In genomic region chr7:144132699-144133387, GRCm38 (mm10) we compare ENCODE assay signal across 11 mouse cellular contexts.
DNase-seq lines count a peak whose midpoint lies in the region; ATAC-seq lines count a peak whose summit lies in the region.
"Had no signal": no experiment of that assay in that cellular context is flagged by ENCODE, and none has a peak within 500 bp of the region (broad histone marks: within the 10 kb centered on the region; RNA-seq: fewer than 3 reads in every experiment).

No protein-coding gene starts in this region.

- H3K4me2 ChIP-seq in hindbrain, embryonic 15.5 days = peak overlapping the region; percentile 45
- H3K4me2 ChIP-seq: embryonic facial prominence, embryonic 15.5 days had no signal

- H3K27me3 ChIP-seq in hindbrain, embryonic 15.5 days = no peaks in the 10 kb centered on the region
- H3K27me3 ChIP-seq: embryonic facial prominence, embryonic 15.5 days had no signal

- intact Hi-C loops in left cerebral cortex, postnatal 4 days (cut with DNase I) = no loop called here
- intact Hi-C loops in left cerebral cortex, postnatal 36 days (cut with DNase I) = loop anchor here (5.0 kb wide), 1 partner anchor 44 kb away; no protein-coding TSS in a partner anchor

- DNase-seq in left cerebral cortex, adult 11 months (ENCODE audit: low spot score) = peak; percentile 25
- DNase-seq in left cerebral cortex, postnatal 4 days = no peak
- peak; percentile 19 to 37 for DNase-seq in left cerebral cortex, postnatal 36 days (ENCODE audit: low spot score in 2 of 2)
- DNase-seq in right cerebral cortex, postnatal 36 days (ENCODE audit: low spot score in 2 of 2) = peak; percentile 35 to 45
- DNase-seq in thymus, postnatal 0 days (ENCODE audit: low spot score) = no peak
- no peak for DNase-seq in c-Kit-positive CD71-positive TER-119-positive erythroid progenitor cells, embryonic 14.5 days (ENCODE audit: low spot score)
- no peak for DNase-seq in heart, adult 9 months (ENCODE audit: low spot score in 2 of 2)
- DNase-seq: lung, adult 2 months; thymus, adult 2 months had no signal

- H3K9ac ChIP-seq in hindbrain, embryonic 15.5 days = peak overlapping the region; percentile 11; the same call in 1 of the 2 replicates
- H3K9ac ChIP-seq: embryonic facial prominence, embryonic 15.5 days had no signal

- peak overlapping the region; percentile 89 for H3K27ac ChIP-seq in hindbrain, embryonic 15.5 days (replicated peaks)
- H3K27ac ChIP-seq: embryonic facial prominence, embryonic 15.5 days had no signal

- H3K36me3 ChIP-seq in hindbrain, embryonic 15.5 days = no peaks in the 10 kb centered on the region
- H3K36me3 ChIP-seq: embryonic facial prominence, embryonic 15.5 days had no signal

- ATAC-seq in hindbrain, embryonic 15.5 days (ENCODE audit: low FRiP score, low read depth) = peak; percentile 88

- peak overlapping the region; percentile 14 for H3K4me3 ChIP-seq in hindbrain, embryonic 15.5 days
- H3K4me3 ChIP-seq: embryonic facial prominence, embryonic 15.5 days had no signal

- H3K9me3 ChIP-seq in hindbrain, embryonic 15.5 days = no peaks in the 10 kb centered on the region
- H3K9me3 ChIP-seq: embryonic facial prominence, embryonic 15.5 days had no signal

- H3K4me1 ChIP-seq in hindbrain, embryonic 15.5 days (replicated peaks) = peaks cover 28% of the 10 kb centered on the region
- H3K4me1 ChIP-seq: embryonic facial prominence, embryonic 15.5 days had no signal

- 53% methylated on average over 22 of the region's 22 CpGs for WGBS in hindbrain, embryonic 15.5 days

Comparison
In these comparisons a context has a peak if more than half of its experiments do, and no peak if none do; other contexts are left out.
1. DNase-seq: peak in left cerebral cortex, adult 11 months (single experiment), left cerebral cortex, postnatal 36 days (2 of 2) and right cerebral cortex, postnatal 36 days (2 of 2); none in left cerebral cortex, postnatal 4 days (single experiment), thymus, postnatal 0 days (single experiment), c-Kit-positive CD71-positive TER-119-positive erythroid progenitor cells, embryonic 14.5 days (single experiment) and heart, adult 9 months (0 of 2).